Comparison of ENCODE assay signal across 8 mouse cellular contexts in genomic region chr11:18927351-18927750, GRCm38 (mm10).
DNase-seq lines count a peak whose midpoint lies in the region; ATAC-seq and TF ChIP-seq lines count a peak whose summit lies in the region.

No protein-coding gene starts in this region.

- no peak for TF ChIP-seq POLR2A in embryonic fibroblast, embryonic 13.5 days (IDR thresholded peaks at IDR 0.05; ENCODE audit: low read depth, low read length)

- H3K4me3 ChIP-seq in intestine, embryonic 14.5 days (ENCODE audit: low read depth, low read length) = no peak overlapping the region
- H3K4me3 ChIP-seq in intestine, postnatal 0 days (ENCODE audit: low read depth, low read length) = no peak overlapping the region
- H3K4me3 ChIP-seq in embryonic fibroblast, embryonic 13.5 days (ENCODE audit: insufficient read depth, low read length) = no peak overlapping the region
- H3K4me3 ChIP-seq in hindbrain, embryonic 10.5 days = no peak overlapping the region
- no peak overlapping the region for H3K4me3 ChIP-seq in hindbrain, embryonic 16.5 days (ENCODE audit: low read length)

- H3K27ac ChIP-seq in intestine, embryonic 14.5 days (ENCODE audit: low read depth) = peak overlapping the region; percentile 22; the same call in 1 of the 2 replicates
- H3K27ac ChIP-seq in intestine, postnatal 0 days (ENCODE audit: low read depth, low read length) = no peak overlapping the region
- peak overlapping the region; percentile 37; the same call in 1 of the 2 replicates for H3K27ac ChIP-seq in embryonic fibroblast, embryonic 13.5 days (ENCODE audit: insufficient read depth, low read length)
- no peak overlapping the region for H3K27ac ChIP-seq in hindbrain, embryonic 10.5 days
- H3K27ac ChIP-seq in hindbrain, embryonic 16.5 days (ENCODE audit: low read depth, low read length) = no peak overlapping the region

- TF ChIP-seq CTCF in intestine, postnatal 0 days (IDR thresholded peaks at IDR 0.05; ENCODE audit: low read depth) = no peak
- TF ChIP-seq CTCF in embryonic fibroblast, embryonic 13.5 days (IDR thresholded peaks at IDR 0.05; ENCODE audit: borderline replicate concordance, insufficient read depth, low read length) = no peak

- ATAC-seq in intestine, embryonic 14.5 days (replicated peaks; ENCODE audit: low FRiP score, low TSS enrichment, low read depth) = no peak
- no peak for ATAC-seq in intestine, postnatal 0 days
- ATAC-seq in hindbrain, embryonic 16.5 days = no peak

- no peak overlapping the region for H3K4me2 ChIP-seq in intestine, embryonic 14.5 days (ENCODE audit: low read length)
- H3K4me2 ChIP-seq in intestine, postnatal 0 days (replicated peaks; ENCODE audit: low read depth) = no peak overlapping the region
- H3K4me2 ChIP-seq in hindbrain, embryonic 16.5 days (ENCODE audit: low read length) = no peak overlapping the region

- no peaks in the 10 kb centered on the region for H3K27me3 ChIP-seq in intestine, embryonic 14.5 days (replicated peaks; ENCODE audit: control insufficient read depth, insufficient read depth, low read length)
- no peaks in the 10 kb centered on the region for H3K27me3 ChIP-seq in intestine, postnatal 0 days (replicated peaks; ENCODE audit: control insufficient read depth, insufficient read depth, low read length)
- H3K27me3 ChIP-seq in hindbrain, embryonic 10.5 days (ENCODE audit: insufficient read depth, poor library complexity, severe bottlenecking) = no peaks in the 10 kb centered on the region
- H3K27me3 ChIP-seq in hindbrain, embryonic 16.5 days (replicated peaks; ENCODE audit: control insufficient read depth, insufficient read depth, low read length) = no peaks in the 10 kb centered on the region

- no peaks in the 10 kb centered on the region for H3K9me3 ChIP-seq in intestine, embryonic 14.5 days (ENCODE audit: control insufficient read depth, low read length)
- no peaks in the 10 kb centered on the region for H3K9me3 ChIP-seq in intestine, postnatal 0 days (ENCODE audit: control insufficient read depth)
- no peaks in the 10 kb centered on the region for H3K9me3 ChIP-seq in hindbrain, embryonic 10.5 days
- no peaks in the 10 kb centered on the region for H3K9me3 ChIP-seq in hindbrain, embryonic 16.5 days (ENCODE audit: control insufficient read depth, low read length)

- DNase-seq in intestine, embryonic 14.5 days (ENCODE audit: low spot score) = no peak
- peak; percentile 36 for DNase-seq in R1 (ENCODE audit: low read depth, low spot score)
- peak; percentile 23 to 32 for DNase-seq in kidney, postnatal 36 days
- DNase-seq in left cerebral cortex, postnatal 14 days (ENCODE audit: low spot score in 2 of 2) = no peak
- DNase-seq in hindbrain, embryonic 10.5 days (ENCODE audit: low spot score) = no peak

- intact Hi-C loops in left cerebral cortex, postnatal 14 days (cut with DNase I) = no loop called here

- H3K9ac ChIP-seq in intestine, embryonic 14.5 days (ENCODE audit: low read length) = no peak overlapping the region
- H3K9ac ChIP-seq in intestine, postnatal 0 days (ENCODE audit: low read depth, low read length) = no peak overlapping the region
- no peak overlapping the region for H3K9ac ChIP-seq in hindbrain, embryonic 16.5 days (ENCODE audit: low read depth, low read length)

- peaks cover 11% of the 10 kb centered on the region; the same call in 1 of the 2 replicates for H3K36me3 ChIP-seq in intestine, embryonic 14.5 days (ENCODE audit: control insufficient read depth, insufficient read depth, low read length)
- no peaks in the 10 kb centered on the region for H3K36me3 ChIP-seq in intestine, postnatal 0 days (ENCODE audit: control insufficient read depth, insufficient read depth)
- peaks cover 26% of the 10 kb centered on the region for H3K36me3 ChIP-seq in hindbrain, embryonic 10.5 days
- H3K36me3 ChIP-seq in hindbrain, embryonic 16.5 days (ENCODE audit: control insufficient read depth, insufficient read depth, low read length) = no peaks in the 10 kb centered on the region

- H3K4me1 ChIP-seq in intestine, embryonic 14.5 days (replicated peaks; ENCODE audit: control insufficient read depth, insufficient read depth, low read length) = peaks cover 29% of the 10 kb centered on the region
- no peaks in the 10 kb centered on the region for H3K4me1 ChIP-seq in intestine, postnatal 0 days (replicated peaks; ENCODE audit: control insufficient read depth, insufficient read depth, low read length)
- H3K4me1 ChIP-seq in embryonic fibroblast, embryonic 13.5 days (ENCODE audit: control insufficient read depth, insufficient read depth, low read length) = peaks cover 12% of the 10 kb centered on the region
- H3K4me1 ChIP-seq in hindbrain, embryonic 10.5 days (replicated peaks) = peaks cover 37% of the 10 kb centered on the region
- peaks cover 24% of the 10 kb centered on the region for H3K4me1 ChIP-seq in hindbrain, embryonic 16.5 days (ENCODE audit: control insufficient read depth, insufficient read depth, low read depth, low read length)

- WGBS in intestine, embryonic 14.5 days = 7% methylated on average over 1 of the region's 1 CpGs
- WGBS in intestine, postnatal 0 days = 6% methylated on average over 1 of the region's 1 CpGs
- 4% methylated on average over 1 of the region's 1 CpGs for WGBS in hindbrain, embryonic 10.5 days
- 0% methylated on average over 1 of the region's 1 CpGs for WGBS in hindbrain, embryonic 16.5 days

Comparison
In these comparisons a context has a peak if more than half of its experiments do, and no peak if none do; other contexts are left out.
1. H3K27ac ChIP-seq: peak in intestine, embryonic 14.5 days (single experiment) and embryonic fibroblast, embryonic 13.5 days (single experiment); none in intestine, postnatal 0 days (single experiment), hindbrain, embryonic 10.5 days (single experiment) and hindbrain, embryonic 16.5 days (single experiment).
2. DNase-seq: peak in R1 (single experiment) and kidney, postnatal 36 days (2 of 2); none in intestine, embryonic 14.5 days (single experiment), left cerebral cortex, postnatal 14 days (0 of 2) and hindbrain, embryonic 10.5 days (single experiment).